Mouse (Mus musculus) lung, adult 18-20 months (tissue): ENCODE measurements around the gene Zcchc14.
"Not testable (repeated sequence)": the region's sequence is repeated elsewhere in the genome, so short reads cannot be mapped to it uniquely, and the experiment has no call there.

Source experiments
- DNase-seq, 2 experiments: peaks; one replicate each; pipeline ENCODE4 v3.0.0; 2022; ENCODE audit warnings: mixed read lengths in 2 of 2

Zcchc14 gene

GRCm38 (mm10) chr8:121620801-121621516, 31.7 kb downstream of the Zcchc14 start:
- DNase-seq = peak; percentile 46 to 62

- peak; percentile 84 to 91 for DNase-seq
Observed at GRCm38 (mm10) chr8:121619401-121619995, 33.2 kb downstream of the Zcchc14 start.

- no peak for DNase-seq
Observed at GRCm38 (mm10) chr8:121613419-121613818, 39.3 kb downstream of the Zcchc14 start.

GRCm38 (mm10) chr8:121609916-121610315, 42.8 kb downstream of the Zcchc14 start:
- no peak for DNase-seq

GRCm38 (mm10) chr8:121609251-121609650, 43.5 kb downstream of the Zcchc14 start:
- no peak for DNase-seq

GRCm38 (mm10) chr8:121607661-121608060, 45.0 kb downstream of the Zcchc14 start:
- DNase-seq = no peak

- no peak for DNase-seq
Observed at GRCm38 (mm10) chr8:121603801-121604200, 48.9 kb downstream of the Zcchc14 start.

GRCm38 (mm10) chr8:121602860-121603259, 49.8 kb downstream of the Zcchc14 start:
- DNase-seq = peak; percentile 79 to 87

- no peak for DNase-seq
Observed at GRCm38 (mm10) chr8:121602411-121602810, 50.3 kb downstream of the Zcchc14 start.

- DNase-seq = no peak
Observed at GRCm38 (mm10) chr8:121599842-121600241, 52.9 kb downstream of the Zcchc14 start.

- peak; percentile 83 to 88 for DNase-seq
Observed at GRCm38 (mm10) chr8:121598892-121599291, 53.8 kb downstream of the Zcchc14 start.

GRCm38 (mm10) chr8:121598190-121598589, 54.5 kb downstream of the Zcchc14 start:
- no peak for DNase-seq

GRCm38 (mm10) chr8:121597492-121597891, 55.2 kb downstream of the Zcchc14 start:
- DNase-seq = not testable (repeated sequence)

- peak in 1 of 2 experiments; percentile 68 for DNase-seq
Observed at GRCm38 (mm10) chr8:121593983-121594382, 58.7 kb downstream of the Zcchc14 start.

- DNase-seq = no peak
Observed at GRCm38 (mm10) chr8:121593293-121593692, 59.4 kb downstream of the Zcchc14 start.

- DNase-seq = peak; percentile 49 to 73
Observed at GRCm38 (mm10) chr8:121591178-121592066, 61.3 kb downstream of the Zcchc14 start.

GRCm38 (mm10) chr8:121590203-121591177, 62.2 kb downstream of the Zcchc14 start, which contains the start of gene Map1lc3b:
Map1lc3b (plus strand) TSS chr8:121590361.
- DNase-seq = peak; percentile 93

GRCm38 (mm10) chr8:121589205-121589726, 63.4 kb downstream of the Zcchc14 start:
- DNase-seq = no peak

GRCm38 (mm10) chr8:121588750-121589149, 64.0 kb downstream of the Zcchc14 start:
- DNase-seq = no peak

- DNase-seq = peak; percentile 99 to 100
Observed at GRCm38 (mm10) chr8:121585159-121585825, 67.4 kb downstream of the Zcchc14 start.

- DNase-seq = no peak
Observed at GRCm38 (mm10) chr8:121584730-121585129, 68.0 kb downstream of the Zcchc14 start.
